Comparison of ENCODE assay signal across 19 mouse cellular contexts in genomic region chr6:34225004-34225599, GRCm38 (mm10). TPM values are rescaled to one million over a fixed set of nuclear protein-coding genes. Genes with fewer than 3 reads are reported as not detected.
DNase-seq lines count a peak whose midpoint lies in the region; ATAC-seq and TF ChIP-seq lines count a peak whose summit lies in the region.
"Had no signal": no experiment of that assay in that cellular context is flagged by ENCODE, and none has a peak within 500 bp of the region (broad histone marks: within the 10 kb centered on the region; RNA-seq: fewer than 3 reads in every experiment).

No protein-coding gene starts in this region.

- CTCF ChIA-PET in Patski (lab: Charles Lee) = no interaction called here

- H3K27ac ChIP-seq in gastrocnemius, adult 2 months = no peak overlapping the region
- H3K27ac ChIP-seq in lung, embryonic 14.5 days (ENCODE audit: low read depth) = no peak overlapping the region
- H3K27ac ChIP-seq in stomach, postnatal 0 days (replicated peaks) = no peak overlapping the region
- H3K27ac ChIP-seq: forebrain, embryonic 10.5 days; heart, embryonic 15.5 days; hindbrain, embryonic 13.5 days; limb, embryonic 13.5 days; lung, embryonic 15.5 days; neural tube, embryonic 13.5 days had no signal

- WGBS in lung, embryonic 14.5 days = 92% methylated on average over 3 of the region's 3 CpGs
- WGBS in stomach, postnatal 0 days = 92% methylated on average over 3 of the region's 3 CpGs

- POLR2A ChIA-PET in Patski (lab: Charles Lee) = no interaction called here

- no peak for ATAC-seq in lung, embryonic 14.5 days (ENCODE audit: insufficient read depth)
- no peak for ATAC-seq in Patski
- ATAC-seq in stomach, postnatal 0 days (ENCODE audit: low FRiP score, low TSS enrichment) = no peak
- ATAC-seq: midbrain, embryonic 16.5 days had no signal

- intact Hi-C loops in gastrocnemius, adult 2 months (cut with DNase I) = no loop called here
- intact Hi-C loops in gastrocnemius, postnatal 36 days (cut with DNase I) = no loop called here
- intact Hi-C loops in left cerebral cortex, postnatal 36 days (cut with DNase I) = no loop called here
- intact Hi-C loops in heart, postnatal 14 days (cut with DNase I) = no loop called here

- no peak for TF ChIP-seq EP300 in stomach, postnatal 0 days (optimal IDR thresholded peaks at IDR 0.05)

- in situ Hi-C loops in Patski (cut with MboI; ENCODE audit: low pct_unique_long_range_greater_than_20kb) = no loop called here

- no peaks in the 10 kb centered on the region for H3K27me3 ChIP-seq in lung, embryonic 14.5 days (ENCODE audit: insufficient read depth, low read length)
- H3K27me3 ChIP-seq in Patski = no peaks in the 10 kb centered on the region
- no peaks in the 10 kb centered on the region for H3K27me3 ChIP-seq in stomach, postnatal 0 days (ENCODE audit: control insufficient read depth, insufficient read depth, low read length)
- H3K27me3 ChIP-seq: heart, embryonic 15.5 days; lung, embryonic 15.5 days had no signal

- H3K9ac ChIP-seq in lung, embryonic 14.5 days = no peak overlapping the region
- H3K9ac ChIP-seq in stomach, postnatal 0 days (ENCODE audit: low read length) = no peak overlapping the region
- H3K9ac ChIP-seq: heart, embryonic 15.5 days; hindbrain, embryonic 13.5 days; limb, embryonic 13.5 days; lung, embryonic 15.5 days; neural tube, embryonic 13.5 days had no signal

- peak; percentile 39 for TF ChIP-seq CTCF in gastrocnemius, adult 2 months (IDR thresholded peaks at IDR 0.05)
- peak; percentile 44 for TF ChIP-seq CTCF in lung, embryonic 14.5 days (IDR thresholded peaks at IDR 0.05; ENCODE audit: low read depth)
- TF ChIP-seq CTCF in Patski (IDR thresholded peaks at IDR 0.05) = peak; percentile 59
- peak; percentile 33; the same call in 1 of the 2 replicates for TF ChIP-seq CTCF in stomach, postnatal 0 days (IDR thresholded peaks at IDR 0.05; ENCODE audit: low read depth)

- no peak for DNase-seq in gastrocnemius, adult 2 months
- no peak for DNase-seq in gastrocnemius, postnatal 36 days
- DNase-seq in lung, embryonic 14.5 days = no peak
- no peak for DNase-seq in lung, adult 18-20 months
- no peak for DNase-seq in Patski (ENCODE audit: low read depth, low spot score)
- DNase-seq in stomach, postnatal 0 days (ENCODE audit: low spot score) = no peak
- no peak for DNase-seq in left cerebral cortex, postnatal 36 days (ENCODE audit: low spot score in 2 of 2)
- DNase-seq in heart, postnatal 14 days = no peak
- DNase-seq: cerebellum, adult 18-20 months; kidney, adult 18-20 months; kidney, postnatal 36 days; thymus, postnatal 25 days had no signal

- no peaks in the 10 kb centered on the region for H3K36me3 ChIP-seq in lung, embryonic 14.5 days (ENCODE audit: insufficient read depth)
- no peaks in the 10 kb centered on the region for H3K36me3 ChIP-seq in stomach, postnatal 0 days (ENCODE audit: control insufficient read depth, insufficient read depth, low read length)
- H3K36me3 ChIP-seq: forebrain, embryonic 10.5 days; heart, embryonic 15.5 days; hindbrain, embryonic 13.5 days; limb, embryonic 13.5 days; lung, embryonic 15.5 days; neural tube, embryonic 13.5 days had no signal

- no peaks in the 10 kb centered on the region for H3K9me3 ChIP-seq in lung, embryonic 14.5 days (ENCODE audit: low read depth, low read length)
- H3K9me3 ChIP-seq in stomach, postnatal 0 days (ENCODE audit: control insufficient read depth, low read length) = no peaks in the 10 kb centered on the region
- H3K9me3 ChIP-seq: heart, embryonic 15.5 days; hindbrain, embryonic 13.5 days; lung, embryonic 15.5 days had no signal

- no peak overlapping the region for H3K4me3 ChIP-seq in gastrocnemius, adult 2 months
- H3K4me3 ChIP-seq in lung, embryonic 14.5 days (ENCODE audit: low read depth, low read length) = no peak overlapping the region
- no peak overlapping the region for H3K4me3 ChIP-seq in stomach, postnatal 0 days (ENCODE audit: low read depth, low read length)
- H3K4me3 ChIP-seq: forebrain, embryonic 10.5 days; heart, embryonic 15.5 days; hindbrain, embryonic 13.5 days; limb, embryonic 13.5 days; lung, embryonic 15.5 days; neural tube, embryonic 13.5 days had no signal

- no peaks in the 10 kb centered on the region for H3K4me1 ChIP-seq in lung, embryonic 14.5 days (ENCODE audit: insufficient read depth)
- H3K4me1 ChIP-seq in stomach, postnatal 0 days (replicated peaks; ENCODE audit: control insufficient read depth, insufficient read depth) = no peaks in the 10 kb centered on the region
- H3K4me1 ChIP-seq: forebrain, embryonic 10.5 days; limb, embryonic 13.5 days; lung, embryonic 15.5 days had no signal

- H3K4me2 ChIP-seq in lung, embryonic 14.5 days = no peak overlapping the region
- H3K4me2 ChIP-seq in stomach, postnatal 0 days (replicated peaks; ENCODE audit: low read depth) = no peak overlapping the region
- H3K4me2 ChIP-seq: heart, embryonic 15.5 days; hindbrain, embryonic 13.5 days; limb, embryonic 13.5 days; lung, embryonic 15.5 days; neural tube, embryonic 13.5 days had no signal

RNA-seq across cellular contexts. Expression of gene Slc35b4, which starts 48.2 kb away (rescaled TPM):
- total RNA-seq in gastrocnemius, adult 2 months (2021) = 1 to 10 TPM; 6.8 to 8.9 TPM
- total RNA-seq in gastrocnemius, postnatal 36 days (2021) = 1 to 10 TPM; 5.6 to 5.8 TPM
- 71.2 and 74.2 TPM in 2 replicates for polyA plus RNA-seq in lung, embryonic 14.5 days (2014; fragmentation: Nextera tagmentation; extraction: Ambion mirVana)
- polyA plus RNA-seq in Patski (2021) = 94.3 TPM
- 17.2 and 18.7 TPM in 2 replicates for polyA plus RNA-seq in stomach, postnatal 0 days (2015; fragmentation: Nextera tagmentation; extraction: Ambion mirVana)
- total RNA-seq in left cerebral cortex, postnatal 36 days (2021) = 10 to 100 TPM; 58.9 to 59.3 TPM
- total RNA-seq in heart, postnatal 14 days (2021) = 10 to 100 TPM in 1 of 2 experiments, 1 to 10 TPM in 1; 9.7 to 11.5 TPM

Comparison
In these comparisons a context has a peak if more than half of its experiments do, and no peak if none do; other contexts are left out.
1. RNA of gene Slc35b4, which starts 48.2 kb away (total RNA-seq): 58.9 to 59.3 TPM in left cerebral cortex, postnatal 36 days; 9.7 to 11.5 TPM in heart, postnatal 14 days, 6.8 to 8.9 TPM in gastrocnemius, adult 2 months and 5.6 to 5.8 TPM in gastrocnemius, postnatal 36 days; every median in the first group is over 4 times any median in the second.
2. Peak in every context shown above with its lines, with median percentiles within 50 percentile points of each other: CTCF ChIP-seq.